Mouse (Mus musculus) adrenal gland, postnatal 36 days (tissue): Measurements from ENCODE around the gene Clca3a1. TPM values are rescaled to one million over a fixed set of nuclear protein-coding genes. Genes with fewer than 3 reads are reported as not detected.

Source experiments
- DNase-seq, 2 experiments: peaks; one replicate each; pipeline ENCODE4 v3.0.0; 2021; ENCODE audit warnings: mixed read lengths in 1 of 2
- total RNA-seq, 2 experiments: library from RNA; stranded (reverse); gene quantifications; 2 replicates each; pipeline ENCODE4 v1.2.3; 2021

The Clca3a1 gene
- total RNA-seq, 2 experiments from 2014 or later: 3.4 to 5.9 TPM

DNA sequence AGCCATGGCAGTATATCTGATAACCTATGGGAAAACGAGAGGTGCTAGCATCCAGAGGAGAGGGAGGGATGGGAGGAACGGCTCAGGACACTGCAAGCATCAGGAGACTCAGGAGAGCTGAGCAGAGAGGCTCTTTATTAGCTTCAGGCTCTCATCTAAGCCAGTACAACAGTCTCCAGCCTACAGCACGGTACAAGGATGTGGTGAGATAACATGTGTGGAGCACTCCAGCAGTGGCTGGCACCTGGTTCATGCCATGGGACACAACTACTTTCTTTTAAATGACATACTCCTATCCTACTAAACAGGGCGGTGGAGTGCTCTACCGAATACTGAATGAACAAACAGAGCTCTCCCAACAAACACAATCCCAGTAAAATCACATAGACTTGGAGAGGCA lies 79.2 kb downstream of the Clca3a1 start:
- no peak for DNase-seq

DNA sequence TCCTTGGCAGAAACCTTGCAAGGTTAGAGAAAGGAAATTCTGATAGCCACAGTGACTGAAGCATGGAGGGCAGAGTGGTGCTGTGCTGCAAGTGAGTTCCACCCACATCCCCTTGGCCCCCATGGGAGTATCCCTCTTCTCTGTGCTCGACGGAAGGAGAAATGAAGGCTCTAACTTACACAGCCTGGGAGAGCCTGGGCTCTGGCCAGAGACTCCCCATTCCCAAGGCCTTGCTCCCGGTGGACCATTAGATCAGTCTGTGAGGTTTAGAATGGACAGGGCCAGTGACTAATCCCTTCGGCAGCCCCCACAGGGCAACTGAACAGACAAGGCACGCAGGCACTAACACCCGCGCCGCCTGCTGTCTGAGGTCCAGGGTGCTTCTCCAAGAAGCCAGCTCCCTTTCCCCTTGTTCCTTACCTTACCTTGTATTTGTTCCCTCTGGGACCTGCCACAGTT lies 81.0 kb downstream of the Clca3a1 start:
- no peak for DNase-seq

Other genes starting within 250 kb of the Clca3a1 start
- gene Hs2st1, start 190.8 kb downstream of the Clca3a1 start, total RNA-seq: 10 to 100 TPM; 15.9 to 19.2 TPM
- 100 to 1,000 TPM; 354 to 359 TPM for gene Selenof, start 190.7 kb downstream of the Clca3a1 start, total RNA-seq
- 100 to 1,000 TPM; 187 to 216 TPM for gene Sh3glb1, start 40.6 kb downstream of the Clca3a1 start, total RNA-seq
- gene Clca3a2, start 58.5 kb upstream of the Clca3a1 start, total RNA-seq: under 1 TPM in 1 of 2 experiments, not detected in 1; 0.10 TPM
- gene Clca3b, start 88.4 kb upstream of the Clca3a1 start, total RNA-seq: not detected
- not detected for gene Clca4b, start 171.6 kb upstream of the Clca3a1 start, total RNA-seq
- gene Clca4a, start 214.1 kb upstream of the Clca3a1 start, total RNA-seq: not detected